Mouse (Mus musculus) monocyte, adult 2 months (primary cell): ENCODE measurements around the gene Pigw.

Source experiments
- DNase-seq, 2 experiments: peaks; one replicate each; pipeline ENCODE4 v3.0.0; 2022; ENCODE audit warnings: low spot score in 2 of 2, low read depth in 1 of 2

Gene Pigw

DNA sequence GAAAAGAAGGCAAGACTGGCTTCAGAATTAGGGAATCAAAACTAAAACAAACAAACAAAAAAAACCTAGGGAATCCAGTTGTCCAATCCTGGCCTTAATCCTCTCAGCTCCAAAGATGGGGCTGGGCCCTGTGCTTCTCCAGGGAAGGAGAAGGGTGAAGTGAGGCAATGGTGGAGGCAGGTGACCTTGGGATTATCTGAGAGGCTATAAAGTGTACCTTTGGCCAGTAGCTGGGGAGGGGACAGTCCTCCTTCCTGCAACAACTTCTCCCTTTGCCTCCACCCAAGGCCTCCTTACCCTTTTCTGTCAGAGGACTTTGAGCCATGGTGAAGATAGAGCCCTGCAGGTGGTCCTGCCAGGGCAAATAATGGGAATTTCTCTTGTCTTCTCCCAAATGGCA lies 52.6 kb downstream of the Pigw start:
- no peak for DNase-seq
